Mouse (Mus musculus) MEL-GATA-1-ER (cell line): Measurements from ENCODE around the gene Fancd2.
A peak's percentile ranks its signal among the peaks of the same experiment; 100 is the strongest.

Experiments
- DNase-seq: peaks from one replicate; pipeline ENCODE4 v3.0.0-alpha.2; 2012; ENCODE audit warnings: low read depth; ENCODE audit errors: extremely low read depth

Fancd2 gene

DNA sequence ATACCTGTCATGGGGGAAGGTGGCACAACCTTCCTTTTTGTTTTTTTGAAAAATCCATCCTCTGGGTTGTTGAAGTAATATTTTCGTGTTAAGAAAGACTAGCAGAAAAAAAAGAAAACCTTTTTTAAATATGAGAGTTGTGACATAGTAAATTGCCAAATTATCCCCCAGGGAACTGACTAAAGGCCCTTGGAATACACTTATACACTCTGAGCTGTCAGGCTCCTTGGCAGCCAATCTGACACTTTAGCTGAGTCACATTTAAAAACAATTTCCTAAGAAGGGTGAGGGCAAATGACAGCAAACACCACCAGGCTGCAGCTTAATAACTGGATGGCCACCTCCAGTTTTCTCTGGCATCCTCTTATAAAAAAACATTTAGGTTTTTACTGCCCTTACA lies 9.2 kb upstream of the Fancd2 start:
- DNase-seq = no peak

DNA sequence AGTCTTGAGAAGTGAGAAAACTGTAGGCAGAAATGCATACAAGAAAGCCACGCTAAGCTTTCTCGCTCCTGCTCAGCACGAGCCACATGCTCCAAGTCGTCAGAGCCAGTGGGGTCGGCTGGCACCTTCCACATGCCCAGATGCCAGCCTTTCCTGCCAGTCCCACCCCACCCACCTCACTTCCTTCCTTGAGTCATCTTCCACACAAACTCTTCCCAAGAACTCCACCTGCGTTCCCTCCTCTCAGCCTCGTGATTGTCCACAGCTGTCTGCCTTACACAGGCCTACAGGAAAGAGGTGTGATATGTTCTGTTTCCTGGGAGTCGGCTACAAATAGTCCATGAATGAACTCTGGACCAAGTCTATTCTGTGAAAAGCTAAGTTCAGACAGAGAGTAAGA lies 8.1 kb upstream of the Fancd2 start:
- no peak for DNase-seq

- peak; percentile 39 for DNase-seq
Measured at GRCm38 (mm10) chr6:113531840-113532404, 440 bp downstream of the Fancd2 start.

- no peak for DNase-seq
Measured at GRCm38 (mm10) chr6:113534886-113535285, 3.4 kb downstream of the Fancd2 start.

GRCm38 (mm10) chr6:113541610-113542009 lies 10.1 kb downstream of the Fancd2 start:
- DNase-seq = no peak

DNA sequence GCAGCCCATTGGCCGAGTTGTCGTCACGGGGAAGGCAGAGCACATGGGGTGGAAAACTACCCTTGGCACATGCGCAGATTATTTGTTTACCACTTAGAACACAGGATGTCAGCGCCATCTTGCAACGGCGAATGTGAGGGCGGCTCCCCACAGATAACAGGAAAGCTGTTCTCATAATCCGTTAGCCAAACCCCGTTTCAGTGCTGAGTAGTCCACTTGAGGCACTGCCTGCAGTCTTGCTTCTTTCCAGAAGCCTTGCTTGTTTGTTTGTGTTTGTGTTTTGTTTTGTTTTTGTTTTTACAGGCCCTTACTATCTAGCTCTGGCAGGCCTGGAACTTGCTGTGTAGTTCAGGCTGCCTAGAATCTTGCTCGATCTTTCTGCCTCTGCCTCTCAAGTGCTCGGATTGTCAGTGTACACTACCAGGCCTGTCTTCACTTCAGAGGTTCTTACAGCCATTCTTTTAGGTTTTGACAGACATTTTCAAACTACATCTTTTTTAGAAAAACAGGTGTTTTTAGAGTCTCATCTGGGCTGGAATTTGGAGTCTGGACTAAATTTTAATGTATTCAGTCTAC lies 12.5 kb downstream of the Fancd2 start:
- DNase-seq = no peak

DNA sequence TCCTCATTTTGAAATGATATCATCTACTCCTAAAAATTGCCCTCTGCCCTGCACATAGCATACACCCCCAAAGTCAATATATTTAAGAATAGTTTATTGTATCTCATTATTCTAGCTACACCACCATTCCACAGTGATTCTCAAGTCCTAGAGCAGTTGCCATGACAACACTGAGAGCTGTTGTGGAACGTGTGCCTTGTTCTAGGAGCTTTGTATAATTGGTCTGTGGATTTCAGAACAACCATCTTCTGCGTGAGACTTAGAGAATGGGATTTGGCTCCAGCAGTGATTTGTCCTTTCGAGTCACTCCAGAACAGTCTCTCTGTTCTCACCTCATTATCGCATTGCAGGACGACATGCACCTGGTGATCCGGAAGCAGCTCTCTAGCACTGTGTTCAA lies 28.3 kb downstream of the Fancd2 start:
- no peak for DNase-seq

GRCm38 (mm10) chr6:113564557-113564956 lies 33.1 kb downstream of the Fancd2 start:
- no peak for DNase-seq

DNA sequence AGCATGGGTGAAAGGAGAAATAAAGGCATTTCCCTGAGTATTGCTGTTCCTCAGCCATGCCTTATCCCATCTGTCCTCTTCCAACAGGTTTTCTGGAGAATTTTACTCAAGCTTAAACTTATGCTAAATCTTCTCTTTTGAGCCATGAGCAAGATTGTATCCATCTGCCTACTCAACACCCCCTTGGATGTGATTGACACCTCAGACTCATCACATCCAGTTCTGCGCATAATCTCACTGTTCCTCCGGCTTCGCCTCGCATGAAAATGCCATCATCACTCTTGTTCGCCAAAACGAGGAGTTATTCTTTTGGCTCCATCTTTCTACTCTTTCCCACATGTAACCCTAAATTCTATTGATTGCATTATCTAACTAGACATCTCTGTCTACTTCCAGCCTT lies 44.6 kb downstream of the Fancd2 start:
- DNase-seq = no peak

DNA sequence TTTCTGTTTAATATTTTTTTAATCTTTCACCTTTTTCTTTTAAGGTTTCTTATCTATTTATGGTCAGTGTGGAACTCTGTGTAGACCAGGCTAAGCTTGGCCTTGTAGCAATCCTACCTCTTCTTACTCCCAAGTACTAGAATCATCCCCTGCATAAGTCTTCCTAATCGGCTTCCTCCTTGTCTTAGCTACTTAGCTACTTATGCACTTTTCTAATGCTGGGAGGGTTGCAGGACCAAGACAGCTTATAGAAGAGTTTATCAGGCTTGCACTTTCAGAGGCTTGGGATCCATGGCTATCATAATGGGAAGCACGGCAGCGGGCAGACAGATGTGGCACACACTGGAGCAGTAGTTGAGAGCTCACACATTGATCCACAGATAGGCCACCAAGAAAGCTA lies 47.8 kb downstream of the Fancd2 start:
- no peak for DNase-seq

DNA sequence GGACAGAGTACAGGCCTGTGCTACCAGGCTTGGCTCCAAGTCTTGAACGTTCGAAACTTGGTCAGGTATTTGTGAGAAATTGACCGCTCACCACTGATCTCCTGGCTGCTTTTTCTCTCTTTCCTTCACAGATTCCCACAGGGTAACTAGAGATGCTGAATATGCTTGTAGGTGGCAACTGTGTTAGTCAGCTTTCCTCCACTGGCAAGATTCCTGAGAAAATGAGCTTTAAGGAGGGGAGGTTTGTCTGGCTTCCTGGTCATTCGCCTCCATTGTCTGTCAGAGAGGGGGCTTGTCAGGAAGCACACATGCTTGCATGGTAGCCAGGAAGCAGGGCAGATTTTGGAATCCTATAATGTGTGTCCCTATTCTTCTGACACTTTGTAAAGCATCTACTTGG lies 51.5 kb downstream of the Fancd2 start:
- DNase-seq = no peak

- DNase-seq = no peak
Measured at GRCm38 (mm10) chr6:113585065-113585464, 53.6 kb downstream of the Fancd2 start.

GRCm38 (mm10) chr6:113586466-113587183 lies 55.1 kb downstream of the Fancd2 start:
- DNase-seq = no peak

DNA sequence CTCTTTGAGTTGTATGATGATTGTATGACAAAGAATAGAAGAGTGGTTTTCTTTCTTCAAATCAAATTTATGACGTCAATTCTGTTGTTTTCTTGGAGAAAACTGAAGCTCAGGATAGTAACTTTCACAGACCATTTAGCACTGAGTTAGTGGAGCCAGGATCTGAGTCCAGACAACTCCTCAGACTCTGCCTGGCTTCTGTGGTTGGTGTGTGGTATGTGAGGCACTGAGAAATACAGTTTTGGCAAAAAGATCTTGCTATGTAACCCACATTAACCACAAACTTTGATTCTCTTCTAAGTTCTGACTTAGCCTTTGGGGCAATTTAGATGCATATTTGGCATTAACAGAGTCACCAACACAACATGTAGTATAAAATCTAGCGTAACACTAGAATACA lies 61.2 kb downstream of the Fancd2 start:
- DNase-seq = no peak

DNA sequence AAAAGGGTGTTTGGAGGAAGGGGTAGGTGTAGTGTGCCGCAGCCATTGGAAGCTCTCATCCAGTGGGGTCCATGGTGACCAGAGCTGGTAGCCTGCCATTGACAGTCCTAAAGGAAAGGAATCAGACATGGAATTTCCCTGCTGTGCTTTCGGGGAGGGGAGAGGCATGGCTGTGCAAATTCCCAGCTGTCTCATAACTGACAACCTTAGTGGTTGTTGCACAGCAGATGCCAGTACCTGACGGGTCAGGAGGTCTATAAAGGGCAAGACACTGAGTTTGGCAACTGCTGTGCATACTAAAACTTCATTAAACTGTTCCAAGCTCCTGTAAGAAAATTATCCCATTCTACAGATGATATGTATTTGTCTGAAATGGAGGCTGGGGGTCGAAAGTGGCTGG lies 66.5 kb downstream of the Fancd2 start:
- no peak for DNase-seq

DNA sequence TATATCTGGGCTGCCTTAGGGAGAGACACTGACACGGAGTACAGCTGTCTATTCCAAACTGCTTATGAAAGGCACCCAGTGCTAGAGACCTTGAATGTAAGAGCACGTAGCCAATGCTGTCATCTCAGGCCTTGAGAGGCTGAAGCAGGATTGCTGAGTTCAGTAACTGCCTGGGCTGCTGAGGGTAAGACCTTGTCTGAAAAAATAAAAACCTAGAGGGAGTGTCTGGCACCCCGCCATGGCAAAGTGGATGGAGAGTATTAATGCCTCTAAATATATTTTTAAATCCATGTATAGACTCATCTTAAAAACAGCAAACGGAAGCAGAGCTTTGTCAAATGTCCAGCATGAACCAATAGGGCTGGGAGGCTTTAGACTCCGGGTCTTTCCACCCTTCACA lies 68.4 kb downstream of the Fancd2 start:
- DNase-seq = no peak

DNA sequence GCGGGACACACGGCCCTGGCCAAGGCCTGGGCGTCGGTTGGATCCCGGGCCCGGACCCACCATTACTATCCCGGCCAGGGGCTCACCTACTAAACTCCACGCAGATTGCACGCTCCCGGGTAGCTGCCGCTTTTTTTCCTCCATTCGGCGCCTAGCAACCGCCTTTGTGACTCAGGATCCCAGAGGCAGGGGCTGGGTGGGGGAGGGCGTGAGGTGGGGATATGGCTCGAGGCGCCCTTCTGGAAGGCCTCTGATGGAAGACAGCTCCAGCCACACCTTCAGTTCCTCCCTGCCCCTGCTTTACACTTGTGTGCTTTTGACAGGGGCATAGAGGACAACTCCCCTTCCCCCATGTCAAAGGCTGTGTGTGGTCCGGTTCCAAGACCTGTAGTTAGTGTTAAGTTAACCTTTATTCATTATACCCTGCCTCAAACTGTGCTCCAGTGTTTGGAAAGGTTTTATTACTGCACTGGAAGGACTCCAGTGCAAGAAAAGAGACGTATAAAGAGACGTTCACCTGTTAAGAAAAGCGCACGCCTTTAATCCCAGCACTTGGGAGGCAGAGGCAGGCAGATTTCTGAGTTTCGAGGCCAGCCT lies 69.2 kb downstream of the Fancd2 start, which contains the start of gene Fancd2os:
Gene Fancd2os, minus strand, starts transcription at position 173 of the 597 bp plus-strand sequence.
- no peak for DNase-seq

DNA sequence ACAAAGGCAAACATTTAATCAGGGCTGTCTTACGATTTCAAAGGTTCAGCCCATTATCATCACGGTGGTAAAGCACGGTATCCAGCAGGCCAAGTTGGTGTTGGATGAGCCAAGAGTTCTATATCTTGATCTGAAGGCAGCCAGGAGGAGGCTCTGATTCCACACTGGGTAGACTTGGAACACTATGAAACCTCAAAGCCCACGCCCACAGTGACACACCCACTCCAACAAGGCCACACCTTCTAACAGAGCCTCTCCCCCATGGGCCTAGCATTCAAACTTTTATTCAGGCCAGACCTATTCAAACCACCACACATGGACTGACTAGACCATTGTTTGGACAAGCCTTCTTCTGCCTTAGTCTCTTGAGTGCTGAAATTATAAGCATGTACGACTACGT lies 71.3 kb downstream of the Fancd2 start:
- DNase-seq = no peak

DNA sequence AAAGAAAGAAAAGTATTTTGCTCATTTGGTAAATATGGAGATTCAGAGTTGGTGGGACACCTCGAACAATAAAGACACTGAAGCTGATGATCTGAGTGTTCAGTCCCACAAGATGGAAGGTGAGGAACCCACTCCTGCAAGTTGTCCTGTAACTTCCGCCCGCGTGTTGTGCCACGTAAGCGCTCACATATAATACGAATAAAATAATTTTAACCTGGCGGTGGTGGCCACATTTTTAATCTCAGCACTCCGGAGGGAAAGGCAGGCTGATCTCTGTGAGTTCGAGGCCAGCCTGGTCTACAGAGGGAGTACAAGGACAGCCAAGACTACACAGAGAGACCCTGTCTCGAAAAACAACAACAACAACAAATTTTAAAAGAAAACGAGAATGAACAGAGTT lies 72.5 kb downstream of the Fancd2 start:
- DNase-seq = no peak

- peak; percentile 67 for DNase-seq
Measured at GRCm38 (mm10) chr6:113604432-113605223, 73.1 kb downstream of the Fancd2 start, which contains the start of gene Brk1. Gene Brk1 (plus strand): TSS chr6:113604772.

- DNase-seq = no peak
Measured at GRCm38 (mm10) chr6:113605224-113605545, 73.7 kb downstream of the Fancd2 start.

DNA sequence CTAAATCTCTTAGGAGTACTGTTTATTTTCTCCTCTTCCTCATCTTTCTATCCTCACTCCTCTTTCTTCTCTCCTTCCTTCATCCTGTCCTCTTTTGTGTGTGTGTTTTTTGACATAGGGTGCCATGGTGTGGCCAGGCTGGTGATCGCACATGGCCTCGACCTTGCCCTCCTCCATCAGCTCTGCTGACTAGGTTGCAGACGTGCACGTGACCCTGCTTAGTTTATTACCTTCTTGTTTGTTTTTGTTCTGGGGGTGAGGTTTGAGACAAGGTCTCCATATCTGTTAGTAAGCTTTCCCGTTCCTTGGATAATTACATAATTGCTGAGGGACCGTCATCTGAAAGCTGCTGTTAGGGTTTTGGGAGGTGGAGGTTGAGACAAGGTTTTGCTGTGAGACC lies 77.4 kb downstream of the Fancd2 start:
- DNase-seq = no peak
